Mouse (Mus musculus) cortical plate, adult 2 months (tissue): Measurements from ENCODE around the gene Prpf8.

Experiments
- CTCF ChIP-seq: fragments of 200-500 bp; IDR thresholded peaks from 2 replicates; pipeline ENCODE4 v1.5.1; 2011; ENCODE audit warnings: mild to moderate bottlenecking, control low read depth, low read length; ENCODE audit not compliant: insufficient read depth; ENCODE audit errors: extremely low read depth
- POLR2A ChIP-seq: fragments of 200-500 bp; IDR thresholded peaks from 2 replicates; pipeline ENCODE4 v1.6.1; 2011; ENCODE audit warnings: mild to moderate bottlenecking, low read length, control low read depth; ENCODE audit not compliant: insufficient read depth; ENCODE audit errors: extremely low read depth

DNA sequence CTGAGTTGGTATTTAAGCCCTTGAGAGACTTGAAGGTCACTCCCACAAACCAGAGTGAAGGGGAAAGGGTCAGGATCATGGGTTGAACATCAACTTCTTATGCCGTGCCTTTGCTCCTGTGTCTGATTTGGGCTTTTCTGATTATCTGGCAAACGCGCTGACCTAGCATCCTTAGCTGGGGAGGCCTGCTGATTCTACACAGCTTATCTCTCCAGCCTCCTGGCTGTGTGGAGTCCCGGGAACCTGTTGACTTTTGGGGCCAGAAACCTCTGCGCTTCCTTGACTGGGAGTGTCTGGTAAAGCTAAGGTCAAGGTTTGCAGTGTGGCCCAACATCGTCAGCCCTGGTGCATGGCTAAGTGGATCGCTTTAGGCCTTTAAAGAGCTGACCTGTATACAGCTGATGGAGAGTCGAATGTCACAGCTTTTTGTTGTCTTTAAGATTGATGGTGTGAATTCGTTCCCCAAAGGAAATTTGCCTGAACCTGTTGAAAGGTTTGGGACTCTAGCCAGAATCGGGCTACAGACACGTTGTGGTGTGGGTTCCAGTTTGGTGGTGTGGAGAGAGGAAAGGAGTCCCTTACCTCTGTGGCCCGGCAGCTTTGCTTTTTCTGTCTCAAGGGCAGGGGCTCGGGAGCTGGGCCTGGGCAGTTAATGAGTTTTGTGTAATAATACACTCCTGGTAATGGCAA, 48.6 kb downstream of the Prpf8 start:
- TF ChIP-seq POLR2A, result no peak
- TF ChIP-seq CTCF, result no peak
